Mouse (Mus musculus): ENCODE results near the gene Dennd5a.

DNA sequence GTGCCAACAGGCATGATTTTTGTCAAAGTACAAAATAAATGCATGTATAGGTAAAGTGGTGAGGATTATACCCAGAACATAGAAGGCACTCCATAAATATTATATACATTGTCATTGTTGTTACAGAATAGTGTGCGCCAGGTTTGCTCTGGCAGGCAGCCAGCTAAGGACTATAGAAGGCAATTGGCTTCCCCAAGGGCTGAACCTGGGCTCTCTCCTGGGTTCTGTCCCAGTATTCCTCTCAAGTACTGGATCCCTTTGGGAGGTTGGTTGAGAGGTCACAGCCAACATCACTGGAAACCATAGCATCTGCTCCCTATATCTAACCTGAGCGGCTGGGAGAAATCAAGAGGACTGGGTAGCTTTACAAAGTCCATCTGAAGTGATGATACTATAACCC, 1.3 kb upstream of the Dennd5a start:
- TF ChIP-seq CTCF (IDR thresholded peaks at IDR 0.05; ENCODE audit: borderline replicate concordance, extremely low read depth, insufficient read depth, insufficient read length): no peak
- no peak for TF ChIP-seq POLR2A (IDR thresholded peaks at IDR 0.05; ENCODE audit: borderline replicate concordance, extremely low read depth, insufficient read depth, insufficient read length, poor library complexity, severe bottlenecking)

Data from brain, embryonic 14.5 days (tissue).